Mouse (Mus musculus) cerebellum, postnatal 14 days (tissue): ENCODE measurements at regions not wholly inside any gene's neighbourhood (a gene's known extent, or its start where the extent isn't known, plus 50 kb on each side); places are given as distances from the start of the nearest gene placed in this dataset.
"Not testable (repeated sequence)": the region's sequence is repeated elsewhere in the genome, so short reads cannot be mapped to it uniquely, and the experiment has no call there.

ENCODE experiments used
- DNase-seq, 2 experiments: peaks; one replicate each; pipeline ENCODE4 v3.0.0; 2021; ENCODE audit warnings: mixed read lengths in 2 of 2

DNA sequence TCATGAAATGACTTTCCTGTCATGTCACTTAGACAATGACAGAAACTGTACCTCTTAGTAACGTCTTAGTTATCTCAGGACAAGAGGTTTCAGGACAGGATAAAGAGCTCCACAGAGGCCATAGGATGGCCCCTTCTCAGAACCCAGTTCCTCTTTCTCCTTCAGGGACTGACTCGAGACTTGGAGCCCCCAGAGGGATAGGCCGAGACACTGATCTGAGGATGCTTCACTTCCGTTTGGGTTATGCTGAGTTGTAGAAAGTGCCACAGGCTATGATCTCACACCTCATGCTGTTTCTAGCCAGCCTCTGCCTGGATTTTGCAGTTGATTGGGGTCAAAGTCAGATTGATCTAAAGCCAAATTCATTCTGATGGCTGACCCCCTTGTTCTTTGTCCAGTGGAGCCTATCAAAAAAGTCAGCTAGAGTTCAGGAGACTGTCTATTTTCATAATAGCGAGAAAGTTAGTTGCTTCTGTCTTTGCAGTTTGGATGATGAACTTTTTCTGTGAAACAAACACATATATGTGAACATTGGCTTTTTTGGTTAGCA, 70.7 kb downstream of the Sult3a2 start:
- DNase-seq = no peak

DNA sequence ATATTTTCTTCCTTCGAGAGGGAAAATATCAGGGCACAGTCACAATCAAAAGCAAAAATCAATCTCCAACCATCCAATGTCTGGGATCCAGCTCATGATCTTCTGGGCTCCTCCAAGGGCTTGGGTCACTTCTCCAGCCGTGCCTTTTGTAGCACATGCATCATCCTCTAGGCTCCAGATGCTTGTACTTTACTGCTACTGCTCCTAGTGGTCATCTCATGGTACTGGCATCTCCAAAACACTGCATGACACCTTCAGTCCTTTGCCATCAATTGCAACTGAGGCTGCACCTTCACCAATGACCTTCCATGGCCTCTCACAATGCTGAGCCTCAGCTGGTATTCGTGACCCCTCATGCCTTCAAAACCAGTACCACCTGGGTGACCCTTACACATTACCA, 77.8 kb downstream of the Sult3a2 start:
- not testable (repeated sequence) for DNase-seq

DNA sequence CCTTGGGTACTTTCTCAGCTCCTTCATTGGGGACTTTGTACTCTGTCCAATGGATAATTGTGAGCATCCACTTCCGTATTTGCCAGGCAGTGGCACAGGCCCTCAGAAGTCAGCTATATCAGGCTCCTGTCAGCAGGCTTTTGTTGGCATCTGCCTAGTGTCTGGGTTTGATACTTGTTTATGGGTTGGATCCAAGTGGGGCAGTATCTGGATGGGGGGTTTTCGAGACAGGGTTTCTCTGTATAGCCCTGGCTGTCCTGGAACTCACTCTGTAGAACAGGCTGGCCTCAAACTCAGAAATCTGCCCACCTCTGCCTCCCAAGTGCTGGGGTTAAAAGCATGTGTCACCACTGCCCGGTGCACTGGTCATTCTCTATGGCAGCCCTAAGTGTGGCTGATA, 79.7 kb upstream of the Clvs2 start:
- DNase-seq = not testable (repeated sequence)

DNA sequence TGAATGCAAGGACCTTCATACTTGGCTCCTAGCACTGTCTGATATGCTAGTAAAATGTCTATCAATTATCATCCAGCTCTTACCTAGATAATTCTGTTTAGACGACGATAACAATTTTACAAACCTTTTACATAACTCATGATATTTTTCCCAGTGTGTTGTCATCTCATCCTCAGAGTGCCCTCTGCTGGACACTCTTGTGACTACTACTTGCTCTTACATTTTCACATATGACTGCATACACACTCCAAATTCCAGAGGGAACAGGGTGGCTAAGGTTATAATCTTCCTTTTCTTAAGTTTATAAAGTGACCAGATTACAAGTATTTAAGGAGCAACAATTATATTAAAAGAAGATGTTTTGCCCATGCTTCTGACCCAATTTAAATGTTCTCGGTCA, 78.9 kb upstream of the Clvs2 start:
- peak; percentile 59 to 75 for DNase-seq
